Mouse (Mus musculus) B cell, adult 62 days (primary cell): ENCODE data around the gene Cfl1. TPM values are rescaled to one million over a fixed set of nuclear protein-coding genes. Genes with fewer than 3 reads are reported as not detected.

Experiments
- total RNA-seq: library from RNA; stranded (reverse); gene quantifications from 4 replicates; pipeline ENCODE4 v1.2.4, GENCODE M21; 2023

Gene Cfl1
- 1,244 to 1,311 TPM (median 1,302 TPM) in 4 replicates for total RNA-seq

GRCm38 (mm10) chr19:5490313-5490897 lies at the start of gene Cfl1:
Cfl1 (plus strand) TSS chr19:5490455.

GRCm38 (mm10) chr19:5447515-5448353 lies 42.5 kb upstream of the Cfl1 start, which contains the start of gene Fosl1:
Fosl1 (plus strand) TSS chr19:5447547.

GRCm38 (mm10) chr19:5457746-5458442 lies 32.4 kb upstream of the Cfl1 start, which contains the start of gene Ccdc85b:
Ccdc85b (minus strand) TSS chr19:5457894.

GRCm38 (mm10) chr19:5460465-5460911 lies 29.8 kb upstream of the Cfl1 start, which contains the start of gene Fibp:
Fibp (plus strand) TSS chr19:5460615.

GRCm38 (mm10) chr19:5468374-5468773 lies 21.9 kb upstream of the Cfl1 start, which contains the start of gene Ctsw:
Ctsw (minus strand) TSS chr19:5468507.

GRCm38 (mm10) chr19:5473720-5474119 lies 16.5 kb upstream of the Cfl1 start, which contains the start of gene Efemp2:
Efemp2 (plus strand) TSS chr19:5473954.

GRCm38 (mm10) chr19:5487768-5488550 lies 2.3 kb upstream of the Cfl1 start, which contains the start of gene Mus81:
Mus81 (minus strand) TSS chr19:5488402.

GRCm38 (mm10) chr19:5503687-5504086 lies 13.4 kb downstream of the Cfl1 start, which contains the start of gene 1700020D05Rik:
1700020D05Rik (minus strand) TSS chr19:5503787.

GRCm38 (mm10) chr19:5510031-5511026 lies 20.1 kb downstream of the Cfl1 start, which contains the start of gene Snx32:
Snx32 (minus strand) TSS chr19:5510538.

Other genes starting within 250 kb of the Cfl1 start
- 72.0 to 82.2 TPM (median 75.3 TPM) in 4 replicates for gene Pacs1, start 217.3 kb upstream of the Cfl1 start, total RNA-seq
- 307 to 329 TPM (median 311 TPM) in 4 replicates for gene Sf3b2, start 195.0 kb upstream of the Cfl1 start, total RNA-seq
- gene Gal3st3, start 192.1 kb upstream of the Cfl1 start, total RNA-seq: not detected in 4 replicates
- gene Catsper1, start 154.7 kb upstream of the Cfl1 start, total RNA-seq: not detected in 4 replicates
- 1.1 TPM in 1 of 4 replicates, not detected in the others for gene Cst6, start 140.9 kb upstream of the Cfl1 start, total RNA-seq
- gene Eif1ad, start 123.7 kb upstream of the Cfl1 start, total RNA-seq: 34.9 to 38.5 TPM (median 36.1 TPM) in 4 replicates
- 88.3 to 99.9 TPM (median 93.3 TPM) in 4 replicates for gene Banf1, start 123.3 kb upstream of the Cfl1 start, total RNA-seq
- gene Sart1, start 101.8 kb upstream of the Cfl1 start, total RNA-seq: 164 to 192 TPM (median 190 TPM) in 4 replicates
- gene Tsga10ip, start 87.9 kb upstream of the Cfl1 start, total RNA-seq: not detected in 4 replicates
- gene Drap1, start 65.5 kb upstream of the Cfl1 start, total RNA-seq: 152 to 183 TPM (median 166 TPM) in 4 replicates
- 48.5 to 56.8 TPM (median 51.1 TPM) in 4 replicates for gene AI837181, start 65.3 kb upstream of the Cfl1 start, total RNA-seq
- 0.41 to 2.4 TPM (median 1.2 TPM) in 4 replicates for gene Fosl1, start 42.9 kb upstream of the Cfl1 start, total RNA-seq
- gene Ccdc85b, start 32.6 kb upstream of the Cfl1 start, total RNA-seq: 2.5 to 3.4 TPM (median 2.8 TPM) in 4 replicates
- 71.4 to 110 TPM (median 105 TPM) in 4 replicates for gene Fibp, start 29.8 kb upstream of the Cfl1 start, total RNA-seq
- gene Ctsw, start 21.9 kb upstream of the Cfl1 start, total RNA-seq: 0.92 to 2.5 TPM (median 1.4 TPM) in 4 replicates
- gene Efemp2, start 16.5 kb upstream of the Cfl1 start, total RNA-seq: not detected in 4 replicates
- 29.5 to 38.4 TPM (median 36.3 TPM) in 4 replicates for gene Mus81, start 2.1 kb upstream of the Cfl1 start, total RNA-seq
- gene 1700020D05Rik, start 13.3 kb downstream of the Cfl1 start, total RNA-seq: 1.6 to 3.8 TPM (median 2.1 TPM) in 4 replicates
- gene Snx32, start 20.1 kb downstream of the Cfl1 start, total RNA-seq: 9.1 to 11.3 TPM (median 9.6 TPM) in 4 replicates
- gene Ovol1, start 70.2 kb downstream of the Cfl1 start, total RNA-seq: not detected in 4 replicates
- gene Ap5b1, start 77.6 kb downstream of the Cfl1 start, total RNA-seq: 15.4 to 17.9 TPM (median 15.7 TPM) in 4 replicates
- 75.8 to 104 TPM (median 94.4 TPM) in 4 replicates for gene Rnaseh2c, start 111.4 kb downstream of the Cfl1 start, total RNA-seq
- 102 to 119 TPM (median 114 TPM) in 4 replicates for gene Kat5, start 119.8 kb downstream of the Cfl1 start, total RNA-seq
- 140 to 161 TPM (median 148 TPM) in 4 replicates for gene Rela, start 147.0 kb downstream of the Cfl1 start, total RNA-seq
- 565 to 597 TPM (median 588 TPM) in 4 replicates for gene Sipa1, start 173.3 kb downstream of the Cfl1 start, total RNA-seq
- gene Map3k11, start 198.3 kb downstream of the Cfl1 start, total RNA-seq: 55.2 to 63.2 TPM (median 57.8 TPM) in 4 replicates
- 193 to 226 TPM (median 206 TPM) in 4 replicates for gene Pcnx3, start 198.5 kb downstream of the Cfl1 start, total RNA-seq
- not detected in 4 replicates for gene Kcnk7, start 213.9 kb downstream of the Cfl1 start, total RNA-seq
- gene Ehbp1l1, start 235.9 kb downstream of the Cfl1 start, total RNA-seq: 50.4 to 54.6 TPM (median 51.6 TPM) in 4 replicates
- 18.2 to 22.6 TPM (median 21.3 TPM) in 4 replicates for gene Fam89b, start 239.2 kb downstream of the Cfl1 start, total RNA-seq